Mouse (Mus musculus): ENCODE results near the gene Adam12. TPM values are rescaled to one million over a fixed set of nuclear protein-coding genes. Genes with fewer than 3 reads are reported as not detected.

Adam12 gene
- polyA plus RNA-seq, 1 experiment = 2.1 TPM

DNA sequence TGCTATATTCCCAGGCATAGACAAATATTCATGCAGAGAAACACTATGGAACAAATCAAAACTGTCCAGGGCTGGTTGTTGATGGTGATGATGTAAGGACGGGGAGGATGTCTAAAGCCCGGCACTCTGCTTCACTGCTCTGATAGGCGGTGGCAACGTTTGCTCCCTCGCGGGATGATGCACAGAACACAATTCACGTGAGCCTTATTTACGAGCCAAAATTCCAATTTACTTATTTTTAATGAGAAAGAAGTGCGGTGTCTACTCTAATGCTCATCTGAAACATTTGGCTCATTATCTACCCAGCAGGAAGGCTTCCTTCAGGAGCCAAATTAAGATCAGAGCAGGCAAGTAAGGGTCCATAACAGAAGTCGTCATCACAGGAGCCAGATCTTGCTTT, 45.4 kb downstream of the Adam12 start:
- Histone ChIP-seq H3K4me3 (ENCODE audit: insufficient read depth, low read length) (no peak overlapping the region), H3K4me1 (ENCODE audit: control insufficient read depth, insufficient read depth, low read length) (no peaks in the 10 kb centered on the region; the same call in 1 of the 2 replicates), H3K27ac (ENCODE audit: insufficient read depth, low read length) (no peak overlapping the region)
- no peak for TF ChIP-seq CTCF (IDR thresholded peaks at IDR 0.05; ENCODE audit: extremely low read depth, insufficient read depth, low read length)
- TF ChIP-seq POLR2A (IDR thresholded peaks at IDR 0.05; ENCODE audit: extremely low read depth, insufficient read depth, low read length) = no peak

DNA sequence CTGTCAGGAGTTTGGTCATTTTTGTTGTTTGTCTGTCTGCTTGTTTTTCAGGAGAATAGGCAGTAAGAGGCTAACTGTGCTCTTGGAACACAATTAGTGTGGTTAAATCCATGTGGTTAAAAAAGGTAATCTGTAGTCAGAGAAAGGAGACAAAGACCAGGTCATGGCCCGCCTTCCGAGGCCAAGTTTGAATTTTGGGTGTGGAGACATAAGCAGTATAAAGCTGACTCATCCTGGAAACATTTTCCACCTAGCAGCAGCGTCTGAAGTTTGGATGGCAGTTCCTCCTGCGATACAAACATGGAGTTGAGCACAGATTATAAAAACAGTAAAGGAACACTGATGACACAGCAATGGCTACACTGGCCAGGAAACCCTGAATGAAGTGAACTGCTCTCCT, 46.2 kb downstream of the Adam12 start:
- TF ChIP-seq POLR2A (IDR thresholded peaks at IDR 0.05; ENCODE audit: extremely low read depth, insufficient read depth, low read length) = no peak
- no peak for TF ChIP-seq CTCF (IDR thresholded peaks at IDR 0.05; ENCODE audit: extremely low read depth, insufficient read depth, low read length)
- no peaks in the 10 kb centered on the region; the same call in 1 of the 2 replicates for H3K4me1 ChIP-seq (ENCODE audit: control insufficient read depth, insufficient read depth, low read length)
- no peak overlapping the region for H3K27ac ChIP-seq (ENCODE audit: insufficient read depth, low read length)
- no peak overlapping the region for H3K4me3 ChIP-seq (ENCODE audit: insufficient read depth, low read length)

DNA sequence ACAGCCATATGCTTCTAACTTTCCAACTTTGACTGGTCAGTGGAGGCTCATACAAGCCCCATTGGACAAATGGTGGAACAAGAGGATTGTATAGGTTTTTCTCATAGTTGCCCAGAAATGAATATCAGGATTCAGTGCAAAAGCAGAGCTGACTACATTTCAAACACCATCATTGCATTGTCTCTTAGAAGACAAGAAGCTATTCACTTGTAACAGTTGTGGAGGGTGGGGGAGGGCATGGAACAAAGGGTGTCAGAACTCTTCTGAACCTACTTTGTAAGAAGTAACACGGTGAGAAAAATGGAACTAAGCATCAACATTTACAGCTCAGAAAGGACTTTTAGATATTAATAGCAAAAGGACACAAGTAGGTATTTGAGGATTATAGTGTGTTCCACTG, 50.2 kb downstream of the Adam12 start:
- Histone ChIP-seq H3K4me3 (ENCODE audit: insufficient read depth, low read length) (no peak overlapping the region), H3K4me1 (ENCODE audit: control insufficient read depth, insufficient read depth, low read length) (no peaks in the 10 kb centered on the region; the same call in 1 of the 2 replicates), H3K27ac (ENCODE audit: insufficient read depth, low read length) (peak overlapping the region; percentile 91)
- TF ChIP-seq POLR2A (IDR thresholded peaks at IDR 0.05; ENCODE audit: extremely low read depth, insufficient read depth, low read length) = no peak
- no peak for TF ChIP-seq CTCF (IDR thresholded peaks at IDR 0.05; ENCODE audit: extremely low read depth, insufficient read depth, low read length)

DNA sequence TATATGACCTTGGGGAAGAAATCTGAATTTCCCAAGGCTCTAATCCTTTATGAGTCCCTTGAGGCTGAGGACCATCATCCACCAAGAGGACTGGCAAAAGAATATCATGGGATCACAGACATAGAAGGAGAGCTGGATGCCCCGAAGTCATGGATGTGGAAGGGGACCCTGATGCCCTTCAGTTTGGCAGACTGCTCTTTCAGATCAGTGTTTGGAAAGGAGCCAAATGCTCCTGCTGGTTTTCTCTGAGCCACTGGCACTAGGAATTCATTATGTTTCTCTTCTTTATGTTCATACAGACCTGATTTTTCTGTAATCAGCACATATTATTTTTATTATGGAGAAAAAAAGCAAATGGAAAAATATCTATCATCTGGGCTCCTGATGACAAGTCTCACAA, 50.9 kb downstream of the Adam12 start:
- peak overlapping the region; percentile 91; the same call in 1 of the 2 replicates for H3K27ac ChIP-seq (ENCODE audit: insufficient read depth, low read length)

DNA sequence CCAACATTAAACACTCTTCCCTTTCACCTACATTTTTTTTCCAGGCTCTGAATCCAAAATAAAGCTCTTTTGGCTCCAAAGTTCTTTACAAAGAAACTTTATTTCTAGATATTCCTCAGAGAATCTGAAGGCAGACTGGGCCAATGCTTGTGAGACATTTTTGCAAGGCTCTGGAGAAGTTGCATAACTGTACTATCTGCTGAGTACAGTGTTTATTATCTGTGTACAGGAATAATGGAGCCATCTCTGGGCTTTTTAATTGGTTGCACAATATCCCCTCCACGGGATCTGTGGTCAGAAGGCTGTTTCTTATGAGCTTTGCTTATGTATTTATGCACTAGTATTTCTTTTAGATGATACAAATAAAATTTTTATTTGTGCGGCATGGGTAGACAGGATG, 54.9 kb downstream of the Adam12 start:
- no peak for TF ChIP-seq CTCF (IDR thresholded peaks at IDR 0.05; ENCODE audit: extremely low read depth, insufficient read depth, low read length)
- no peak for TF ChIP-seq POLR2A (IDR thresholded peaks at IDR 0.05; ENCODE audit: extremely low read depth, insufficient read depth, low read length)
- Histone ChIP-seq H3K27ac (ENCODE audit: insufficient read depth, low read length) (no peak overlapping the region), H3K4me1 (ENCODE audit: control insufficient read depth, insufficient read depth, low read length) (no peaks in the 10 kb centered on the region; the same call in 1 of the 2 replicates), H3K4me3 (ENCODE audit: insufficient read depth, low read length) (no peak overlapping the region)

More for the DNA sequence above, 50.9 kb downstream of the Adam12 start:
- TF ChIP-seq CTCF (IDR thresholded peaks at IDR 0.05; ENCODE audit: extremely low read depth, insufficient read depth, low read length) (no peak), POLR2A (IDR thresholded peaks at IDR 0.05; ENCODE audit: extremely low read depth, insufficient read depth, low read length) (no peak)
- no peak overlapping the region for H3K4me3 ChIP-seq (ENCODE audit: insufficient read depth, low read length)
- H3K4me1 ChIP-seq (ENCODE audit: control insufficient read depth, insufficient read depth, low read length) = no peaks in the 10 kb centered on the region; the same call in 1 of the 2 replicates

DNA sequence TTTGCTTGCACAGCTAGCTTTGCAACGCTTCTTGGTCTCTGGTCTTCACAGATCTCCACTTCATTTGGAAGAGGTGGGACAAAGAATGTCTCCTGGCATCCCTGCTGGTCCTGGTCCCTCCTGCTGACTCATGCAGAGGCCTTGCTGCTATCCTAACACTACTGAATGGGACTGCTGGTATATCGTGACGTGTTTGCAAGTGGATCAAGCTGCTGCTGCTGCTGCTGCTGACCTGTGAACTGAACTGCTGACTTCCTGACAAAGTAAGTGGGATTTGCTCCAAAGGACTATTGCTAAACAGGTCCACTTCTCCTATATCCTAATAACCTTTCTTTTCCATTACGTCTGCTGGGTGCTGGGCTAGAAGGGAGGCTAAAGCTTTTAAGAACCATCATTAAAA, 56.7 kb downstream of the Adam12 start:
- TF ChIP-seq POLR2A (IDR thresholded peaks at IDR 0.05; ENCODE audit: extremely low read depth, insufficient read depth, low read length) (no peak), CTCF (IDR thresholded peaks at IDR 0.05; ENCODE audit: extremely low read depth, insufficient read depth, low read length) (no peak)
- no peak overlapping the region for H3K4me3 ChIP-seq (ENCODE audit: insufficient read depth, low read length)
- no peaks in the 10 kb centered on the region for H3K4me1 ChIP-seq (ENCODE audit: control insufficient read depth, insufficient read depth, low read length)
- no peak overlapping the region for H3K27ac ChIP-seq (ENCODE audit: insufficient read depth, low read length)

DNA sequence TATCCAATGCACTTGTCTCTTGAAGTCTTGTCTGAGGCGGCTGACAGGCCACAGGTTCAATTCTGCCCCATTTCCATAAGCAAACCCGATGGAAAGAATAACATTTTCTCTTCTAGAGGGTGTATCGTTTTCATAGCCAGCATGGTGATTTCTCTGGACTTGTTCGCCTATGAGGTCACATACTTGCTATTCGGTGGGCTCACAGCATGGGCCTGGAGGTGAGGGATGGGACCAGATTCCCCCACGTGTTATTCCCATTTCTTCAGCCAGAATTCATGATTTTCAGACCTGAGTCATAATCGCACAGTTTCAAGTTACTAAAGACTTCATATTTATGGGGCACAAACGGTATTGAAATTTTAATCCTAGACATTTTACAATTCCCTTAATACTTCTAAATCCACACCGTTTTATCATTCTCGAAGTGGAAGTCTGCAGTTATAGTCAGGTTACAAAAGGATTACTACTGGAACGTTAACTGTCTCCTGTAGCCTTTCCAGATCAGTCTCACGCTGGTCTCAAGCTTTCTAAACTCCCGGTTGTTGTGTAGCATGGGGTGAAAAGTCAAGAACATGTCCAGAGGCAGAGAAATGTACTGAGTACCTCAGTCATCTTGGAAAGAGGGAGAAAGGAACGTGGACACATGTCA, 58.4 kb downstream of the Adam12 start:
- TF ChIP-seq CTCF (IDR thresholded peaks at IDR 0.05; ENCODE audit: extremely low read depth, insufficient read depth, low read length) (no peak), POLR2A (IDR thresholded peaks at IDR 0.05; ENCODE audit: extremely low read depth, insufficient read depth, low read length) (no peak)
- Histone ChIP-seq H3K4me3 (ENCODE audit: insufficient read depth, low read length) (no peak overlapping the region), H3K27ac (ENCODE audit: insufficient read depth, low read length) (no peak overlapping the region), H3K4me1 (ENCODE audit: control insufficient read depth, insufficient read depth, low read length) (no peaks in the 10 kb centered on the region)

DNA sequence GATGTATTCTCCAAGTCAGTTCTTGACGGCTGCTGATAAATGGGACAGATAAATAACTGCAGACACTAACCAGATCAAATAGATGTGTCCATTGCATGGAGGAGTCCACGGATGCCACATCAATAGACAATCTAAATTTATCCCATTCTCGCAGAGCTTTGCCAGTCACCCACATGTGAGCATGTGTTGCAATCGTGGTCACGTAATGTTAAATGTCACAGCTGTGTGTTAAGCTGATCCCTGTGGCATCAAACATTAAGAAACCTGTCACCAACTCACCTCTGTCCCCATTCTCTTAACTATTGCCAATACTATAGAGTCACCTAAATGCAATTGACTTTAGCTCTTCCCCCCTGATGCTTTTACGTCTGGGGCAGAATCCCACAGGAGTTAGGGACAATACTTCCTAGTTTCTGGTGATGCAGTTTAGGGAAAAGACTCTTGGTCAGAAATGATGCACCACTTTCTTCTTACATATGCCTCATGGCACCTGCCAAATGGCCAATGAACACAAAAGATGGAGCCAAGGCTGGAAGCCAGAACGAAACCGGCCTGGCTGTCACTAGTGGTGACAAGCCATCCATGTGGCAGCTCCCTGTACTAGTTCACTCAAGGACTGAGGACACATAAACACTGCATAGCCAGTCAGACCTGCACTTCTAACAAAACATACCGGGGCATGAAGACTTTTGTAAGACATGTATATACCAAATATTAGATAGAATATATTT, 61.6 kb downstream of the Adam12 start:
- Histone ChIP-seq H3K4me3 (ENCODE audit: insufficient read depth, low read length) (no peak overlapping the region), H3K27ac (ENCODE audit: insufficient read depth, low read length) (no peak overlapping the region), H3K4me1 (ENCODE audit: control insufficient read depth, insufficient read depth, low read length) (no peaks in the 10 kb centered on the region)
- no peak for TF ChIP-seq POLR2A (IDR thresholded peaks at IDR 0.05; ENCODE audit: extremely low read depth, insufficient read depth, low read length)
- no peak for TF ChIP-seq CTCF (IDR thresholded peaks at IDR 0.05; ENCODE audit: extremely low read depth, insufficient read depth, low read length)

DNA sequence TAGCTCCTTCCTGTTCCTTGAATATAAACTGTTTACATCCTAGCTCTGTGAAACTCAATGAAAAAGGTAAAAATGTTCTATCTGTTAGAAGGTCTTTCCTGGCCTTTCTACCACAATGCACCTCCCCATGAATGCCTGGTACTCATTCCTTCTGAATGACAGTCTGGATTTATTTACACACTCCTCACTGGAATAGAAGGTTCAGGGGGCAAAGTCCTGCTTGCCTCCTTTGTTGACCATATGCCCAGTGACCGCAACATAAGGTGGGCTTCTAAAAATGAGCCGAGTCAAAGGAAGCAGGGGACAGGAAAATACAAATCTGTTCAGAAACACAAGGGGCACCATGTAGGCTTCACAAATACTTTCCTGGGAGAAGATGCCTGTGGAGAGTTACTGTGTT, 62.2 kb downstream of the Adam12 start:
- Histone ChIP-seq H3K27ac (ENCODE audit: insufficient read depth, low read length) (no peak overlapping the region), H3K4me1 (ENCODE audit: control insufficient read depth, insufficient read depth, low read length) (no peaks in the 10 kb centered on the region), H3K4me3 (ENCODE audit: insufficient read depth, low read length) (no peak overlapping the region)
- TF ChIP-seq POLR2A (IDR thresholded peaks at IDR 0.05; ENCODE audit: extremely low read depth, insufficient read depth, low read length) = no peak
- TF ChIP-seq CTCF (IDR thresholded peaks at IDR 0.05; ENCODE audit: extremely low read depth, insufficient read depth, low read length) = no peak

DNA sequence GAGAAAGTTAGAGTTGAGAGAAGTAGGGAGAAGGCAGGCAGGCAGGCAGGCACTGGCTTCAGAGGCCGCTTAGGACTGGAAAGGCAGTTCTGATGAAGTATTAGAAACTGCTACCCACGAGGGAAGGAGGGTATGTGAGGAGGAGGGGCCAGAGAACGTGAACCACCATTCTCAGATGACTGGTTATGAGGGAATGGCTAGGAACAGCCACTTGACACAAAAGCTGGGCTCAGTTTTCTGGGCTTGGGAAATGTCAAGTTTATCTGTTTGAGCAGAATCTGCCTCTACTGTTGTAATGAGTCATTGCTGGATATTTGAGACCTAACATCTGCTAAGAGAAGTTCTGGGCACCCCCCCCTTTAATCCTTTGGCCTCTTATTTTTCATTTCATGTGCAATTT, 64.4 kb downstream of the Adam12 start:
- TF ChIP-seq CTCF (IDR thresholded peaks at IDR 0.05; ENCODE audit: extremely low read depth, insufficient read depth, low read length) (no peak), POLR2A (IDR thresholded peaks at IDR 0.05; ENCODE audit: extremely low read depth, insufficient read depth, low read length) (no peak)
- Histone ChIP-seq H3K27ac (ENCODE audit: insufficient read depth, low read length) (no peak overlapping the region), H3K4me1 (ENCODE audit: control insufficient read depth, insufficient read depth, low read length) (no peaks in the 10 kb centered on the region), H3K4me3 (ENCODE audit: insufficient read depth, low read length) (no peak overlapping the region)

All from cortical plate, adult 2 months (tissue).